Mouse (Mus musculus): ENCODE data around the gene Adam1a. TPM values are rescaled to one million over a fixed set of nuclear protein-coding genes. Genes with fewer than 3 reads are reported as not detected.

Adam1a gene
- polyA plus RNA-seq, 1 experiment from 2014 or later = 4.1 TPM

- H3K27ac ChIP-seq (replicated peaks) = no peak overlapping the region
- no peaks in the 10 kb centered on the region for H3K4me1 ChIP-seq (replicated peaks)
- no peaks in the 10 kb centered on the region for H3K9me3 ChIP-seq
- no peak overlapping the region for H3K4me3 ChIP-seq
- ATAC-seq (ENCODE audit: low read depth) = no peak
- H3K4me2 ChIP-seq = no peak overlapping the region
- 92% methylated on average over 2 of the region's 2 CpGs for WGBS
- no peaks in the 10 kb centered on the region for H3K36me3 ChIP-seq
- H3K9ac ChIP-seq = no peak overlapping the region
- no peaks in the 10 kb centered on the region for H3K27me3 ChIP-seq
Measured at GRCm38 (mm10) chr5:121472411-121472810, 72.9 kb downstream of the Adam1a start.

DNA sequence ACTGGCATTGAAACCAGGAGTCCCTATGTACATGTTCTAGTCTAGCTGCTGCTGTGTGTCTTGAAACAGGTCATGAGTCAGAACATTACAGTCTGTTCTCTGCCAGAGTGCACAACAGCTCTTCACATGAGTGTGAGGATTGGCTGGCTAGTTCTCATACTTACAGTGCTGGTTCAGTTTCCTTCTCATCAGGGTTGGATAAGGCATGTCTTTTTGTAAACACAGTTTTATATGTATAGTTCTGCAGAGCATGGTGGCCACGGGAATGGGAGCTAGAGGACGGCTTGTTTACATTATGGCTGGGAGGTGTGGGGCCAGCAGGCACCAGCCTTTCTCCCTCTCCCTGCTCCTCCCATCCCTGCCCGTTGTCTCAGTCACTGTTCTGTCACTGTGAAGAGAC lies 75.7 kb downstream of the Adam1a start:
- Histone ChIP-seq H3K27me3 (no peaks in the 10 kb centered on the region), H3K27ac (replicated peaks) (no peak overlapping the region), H3K4me3 (no peak overlapping the region), H3K36me3 (no peaks in the 10 kb centered on the region), H3K9me3 (no peaks in the 10 kb centered on the region), H3K9ac (no peak overlapping the region), H3K4me1 (replicated peaks) (no peaks in the 10 kb centered on the region), H3K4me2 (no peak overlapping the region)
- 52% methylated on average over 3 of the region's 3 CpGs for WGBS
- no peak for ATAC-seq (ENCODE audit: low read depth)

Other genes with a start within 250 kb of the Adam1a start
- 119 and 130 TPM in 2 replicates for gene Trafd1, start 159.8 kb downstream of the Adam1a start, polyA plus RNA-seq (2015; fragmentation: Nextera tagmentation; extraction: Ambion mirVana)
- 46.7 and 53.9 TPM in 2 replicates for gene Naa25, start 147.5 kb downstream of the Adam1a start, polyA plus RNA-seq (2015; fragmentation: Nextera tagmentation; extraction: Ambion mirVana)
- gene Tmem116, start 93.6 kb downstream of the Adam1a start, polyA plus RNA-seq (2015; fragmentation: Nextera tagmentation; extraction: Ambion mirVana) = 1.8 and 2.1 TPM in 2 replicates
- gene Erp29, start 93.0 kb downstream of the Adam1a start, polyA plus RNA-seq (2015; fragmentation: Nextera tagmentation; extraction: Ambion mirVana) = 171 and 174 TPM in 2 replicates
- gene Adam1b, start 42.0 kb downstream of the Adam1a start, polyA plus RNA-seq (2015; fragmentation: Nextera tagmentation; extraction: Ambion mirVana) = not detected in 2 replicates
- gene Gm42878, start within 50 bp of the Adam1a start, polyA plus RNA-seq (2015; fragmentation: Nextera tagmentation; extraction: Ambion mirVana) = not detected in 2 replicates
- 59.6 and 59.7 TPM in 2 replicates for gene Mapkapk5, start 423 bp upstream of the Adam1a start, polyA plus RNA-seq (2015; fragmentation: Nextera tagmentation; extraction: Ambion mirVana)
- 126 and 133 TPM in 2 replicates for gene Aldh2, start 48.3 kb upstream of the Adam1a start, polyA plus RNA-seq (2015; fragmentation: Nextera tagmentation; extraction: Ambion mirVana)
- gene Acad12, start 73.5 kb upstream of the Adam1a start, polyA plus RNA-seq (2015; fragmentation: Nextera tagmentation; extraction: Ambion mirVana) = 1.6 and 2.0 TPM in 2 replicates
- gene Acad10, start 115.0 kb upstream of the Adam1a start, polyA plus RNA-seq (2015; fragmentation: Nextera tagmentation; extraction: Ambion mirVana) = 1.3 and 1.6 TPM in 2 replicates
- gene Brap, start 115.1 kb upstream of the Adam1a start, polyA plus RNA-seq (2015; fragmentation: Nextera tagmentation; extraction: Ambion mirVana) = 46.1 and 47.3 TPM in 2 replicates
- 83.7 and 89.1 TPM in 2 replicates for gene Atxn2, start 165.9 kb upstream of the Adam1a start, polyA plus RNA-seq (2015; fragmentation: Nextera tagmentation; extraction: Ambion mirVana)

Data from neural tube, embryonic 13.5 days (tissue).